7 mouse cellular contexts compared by ENCODE assay signal in genomic region chr6:49262421-49262820, GRCm38 (mm10). TPM values are rescaled to one million over a fixed set of nuclear protein-coding genes. Genes with fewer than 3 reads are reported as not detected.
A peak's percentile ranks its signal among the peaks of the same experiment; 100 is the strongest.
DNase-seq lines count a peak whose midpoint lies in the region; ATAC-seq and TF ChIP-seq lines count a peak whose summit lies in the region.

No protein-coding gene starts in this region.

- peak overlapping the region; percentile 98 for H3K9ac ChIP-seq in ES-Bruce4 (ENCODE audit: low read depth, poor library complexity, severe bottlenecking)
- H3K9ac ChIP-seq in heart, embryonic 12.5 days: peak overlapping the region; percentile 97
- peak overlapping the region; percentile 99 for H3K9ac ChIP-seq in limb, embryonic 14.5 days (ENCODE audit: low read depth, low read length, severe bottlenecking)
- H3K9ac ChIP-seq in neural tube, embryonic 13.5 days: peak overlapping the region; percentile 97

- under 1% methylated on average over 9 of the region's 9 CpGs for WGBS in heart, embryonic 12.5 days
- WGBS in limb, embryonic 14.5 days: 1% methylated on average over 9 of the region's 9 CpGs
- 1% methylated on average over 9 of the region's 9 CpGs for WGBS in neural tube, embryonic 13.5 days

- no peak overlapping the region for H3K27ac ChIP-seq in ES-Bruce4 (ENCODE audit: insufficient read depth, low read length)
- 0 out of 2 replicates have a peak overlapping the region, but pooled peaks have one; percentile 98 for H3K27ac ChIP-seq in heart, embryonic 12.5 days (ENCODE audit: poor library complexity, severe bottlenecking)
- H3K27ac ChIP-seq in limb, embryonic 14.5 days (replicated peaks; ENCODE audit: low read depth, low read length): no peak overlapping the region
- no peak overlapping the region for H3K27ac ChIP-seq in neural tube, embryonic 13.5 days (replicated peaks)

- H3K27me3 ChIP-seq in ES-Bruce4 (ENCODE audit: control insufficient read depth, insufficient read depth, low read length, poor library complexity, severe bottlenecking): no peaks in the 10 kb centered on the region
- no peaks in the 10 kb centered on the region for H3K27me3 ChIP-seq in heart, embryonic 12.5 days (replicated peaks)
- H3K27me3 ChIP-seq in limb, embryonic 14.5 days (ENCODE audit: control insufficient read depth, insufficient read depth, low read length): no peaks in the 10 kb centered on the region
- H3K27me3 ChIP-seq in neural tube, embryonic 13.5 days: no peaks in the 10 kb centered on the region

- H3K36me3 ChIP-seq in ES-Bruce4 (ENCODE audit: control insufficient read depth, insufficient read depth, low read length, poor library complexity, severe bottlenecking): peaks cover 17% of the 10 kb centered on the region
- H3K36me3 ChIP-seq in heart, embryonic 12.5 days: no peaks in the 10 kb centered on the region
- H3K36me3 ChIP-seq in limb, embryonic 14.5 days (ENCODE audit: control insufficient read depth, insufficient read depth, low read length): no peaks in the 10 kb centered on the region
- no peaks in the 10 kb centered on the region for H3K36me3 ChIP-seq in neural tube, embryonic 13.5 days

- no peak for TF ChIP-seq POLR2A in ES-Bruce4 (IDR thresholded peaks at IDR 0.05; ENCODE audit: insufficient read depth, low read length)
- no peak for TF ChIP-seq POLR2A in limb, embryonic 14.5 days (IDR thresholded peaks at IDR 0.05; ENCODE audit: borderline replicate concordance, extremely low read depth, insufficient read depth, insufficient read length)

- H3K4me1 ChIP-seq in ES-Bruce4 (ENCODE audit: control insufficient read depth, insufficient read depth, low read length): no peaks in the 10 kb centered on the region
- peaks cover 30% of the 10 kb centered on the region for H3K4me1 ChIP-seq in heart, embryonic 12.5 days (replicated peaks)
- H3K4me1 ChIP-seq in limb, embryonic 14.5 days (ENCODE audit: control insufficient read depth, insufficient read depth, low read length): peaks cover 16% of the 10 kb centered on the region
- H3K4me1 ChIP-seq in neural tube, embryonic 13.5 days (replicated peaks): peaks cover 45% of the 10 kb centered on the region

- no peaks in the 10 kb centered on the region for H3K9me3 ChIP-seq in ES-Bruce4 (replicated peaks; ENCODE audit: control insufficient read depth, insufficient read depth, low read length, poor library complexity, severe bottlenecking)
- no peaks in the 10 kb centered on the region for H3K9me3 ChIP-seq in heart, embryonic 12.5 days (replicated peaks)
- no peaks in the 10 kb centered on the region for H3K9me3 ChIP-seq in limb, embryonic 14.5 days (ENCODE audit: control insufficient read depth, low read length)
- no peaks in the 10 kb centered on the region for H3K9me3 ChIP-seq in neural tube, embryonic 13.5 days

- H3K4me2 ChIP-seq in heart, embryonic 12.5 days: peak overlapping the region; percentile 75
- peak overlapping the region; percentile 57 for H3K4me2 ChIP-seq in limb, embryonic 14.5 days (replicated peaks; ENCODE audit: low read depth, low read length, severe bottlenecking)
- peak overlapping the region; percentile 82 for H3K4me2 ChIP-seq in neural tube, embryonic 13.5 days

- peak overlapping the region; percentile 95 for H3K4me3 ChIP-seq in ES-Bruce4 (ENCODE audit: low read depth, low read length)
- H3K4me3 ChIP-seq in heart, embryonic 12.5 days: peak overlapping the region; percentile 81
- peak overlapping the region; percentile 96 for H3K4me3 ChIP-seq in limb, embryonic 14.5 days (replicated peaks; ENCODE audit: low read length)
- H3K4me3 ChIP-seq in neural tube, embryonic 13.5 days: peak overlapping the region; percentile 97

- ATAC-seq in heart, embryonic 12.5 days (ENCODE audit: insufficient number of reproducible peaks, low FRiP score): no peak
- ATAC-seq in limb, embryonic 14.5 days (ENCODE audit: low FRiP score, low read depth): no peak
- ATAC-seq in neural tube, embryonic 13.5 days (ENCODE audit: low read depth): no peak
- no peak for ATAC-seq in megakaryocyte-erythroid progenitor cell, adult 5-6 weeks (replicated peaks; ENCODE audit: low FRiP score, low TSS enrichment, poor library complexity, severe bottlenecking)

- DNase-seq in ZHBTc4 (ENCODE audit: low read depth, low spot score): peak; percentile 57
- peak; percentile 49 for DNase-seq in limb, embryonic 14.5 days (ENCODE audit: low spot score)
- DNase-seq in left cerebral cortex, adult 11 months (ENCODE audit: low spot score): no peak

- TF ChIP-seq EP300 in ES-Bruce4 (IDR thresholded peaks at IDR 0.05; ENCODE audit: insufficient read depth, low read depth, low read length): no peak

- no peak for TF ChIP-seq CTCF in ES-Bruce4 (IDR thresholded peaks at IDR 0.05; ENCODE audit: low read depth, low read length)

RNA-seq across cellular contexts. Expression of gene Tra2a, which starts 1.4 kb away (rescaled TPM):
- polyA plus RNA-seq in ES-Bruce4 (2011; ENCODE audit: insufficient read depth, insufficient read length, low read depth, missing spikeins): 312 and 328 TPM in 2 replicates
- 72.2 and 72.5 TPM in 2 replicates for polyA plus RNA-seq in heart, embryonic 12.5 days (2016; fragmentation: Nextera tagmentation; extraction: Ambion mirVana)
- polyA plus RNA-seq in limb, embryonic 14.5 days (2012; rRNA removed): 190 and 210 TPM in 2 replicates
- 43.3 and 50.9 TPM in 2 replicates for polyA plus RNA-seq in limb, embryonic 14.5 days (2014; fragmentation: Nextera tagmentation; extraction: Ambion mirVana)
- polyA plus RNA-seq in neural tube, embryonic 13.5 days (2015; fragmentation: Nextera tagmentation; extraction: Ambion mirVana): 140 and 154 TPM in 2 replicates
- total RNA-seq in megakaryocyte-erythroid progenitor cell, adult 5-6 weeks (2014; fragmentation: Nextera tagmentation): 160 and 198 TPM in 2 replicates
- total RNA-seq in megakaryocyte-erythroid progenitor cell, adult 5-6 weeks (2017): 184 and 193 TPM in 2 replicates

RNA-seq across cellular contexts. Expression of gene Igf2bp3, which starts 47.7 kb away (rescaled TPM):
- 78.2 and 85.8 TPM in 2 replicates for polyA plus RNA-seq in ES-Bruce4 (2011; ENCODE audit: insufficient read depth, insufficient read length, low read depth, missing spikeins)
- 68.6 and 69.2 TPM in 2 replicates for polyA plus RNA-seq in heart, embryonic 12.5 days (2016; fragmentation: Nextera tagmentation; extraction: Ambion mirVana)
- 28.4 and 34.6 TPM in 2 replicates for polyA plus RNA-seq in limb, embryonic 14.5 days (2012; rRNA removed)
- 60.8 and 71.0 TPM in 2 replicates for polyA plus RNA-seq in limb, embryonic 14.5 days (2014; fragmentation: Nextera tagmentation; extraction: Ambion mirVana)
- 40.9 and 47.2 TPM in 2 replicates for polyA plus RNA-seq in neural tube, embryonic 13.5 days (2015; fragmentation: Nextera tagmentation; extraction: Ambion mirVana)
- total RNA-seq in megakaryocyte-erythroid progenitor cell, adult 5-6 weeks (2014; fragmentation: Nextera tagmentation): 0.17 TPM in 1 of 2 replicates, not detected in the other
- not detected in 2 replicates for total RNA-seq in megakaryocyte-erythroid progenitor cell, adult 5-6 weeks (2017)

RNA-seq across cellular contexts. Expression of gene Ccdc126, which starts 56.7 kb away (rescaled TPM):
- 4.0 and 4.2 TPM in 2 replicates for polyA plus RNA-seq in ES-Bruce4 (2011; ENCODE audit: insufficient read depth, insufficient read length, low read depth, missing spikeins)
- polyA plus RNA-seq in heart, embryonic 12.5 days (2016; fragmentation: Nextera tagmentation; extraction: Ambion mirVana): 7.4 and 8.1 TPM in 2 replicates
- polyA plus RNA-seq in limb, embryonic 14.5 days (2012; rRNA removed): 5.6 and 7.2 TPM in 2 replicates
- polyA plus RNA-seq in limb, embryonic 14.5 days (2014; fragmentation: Nextera tagmentation; extraction: Ambion mirVana): 11.2 and 12.2 TPM in 2 replicates
- 8.8 and 11.6 TPM in 2 replicates for polyA plus RNA-seq in neural tube, embryonic 13.5 days (2015; fragmentation: Nextera tagmentation; extraction: Ambion mirVana)
- 0.70 and 3.1 TPM in 2 replicates for total RNA-seq in megakaryocyte-erythroid progenitor cell, adult 5-6 weeks (2014; fragmentation: Nextera tagmentation)
- 0.94 and 2.1 TPM in 2 replicates for total RNA-seq in megakaryocyte-erythroid progenitor cell, adult 5-6 weeks (2017)
